Mouse (Mus musculus) midbrain, embryonic 12.5 days (tissue): Measurements from ENCODE around the gene Slc17a6. TPM values are rescaled to one million over a fixed set of nuclear protein-coding genes. Genes with fewer than 3 reads are reported as not detected.
"Not testable (repeated sequence)": the region's sequence is repeated elsewhere in the genome, so short reads cannot be mapped to it uniquely, and the experiment has no call there.

ENCODE experiments used
- ATAC-seq: fragments of 200-750 bp; cut with Nextera tagmentation; 2 replicates; pipeline ENCODE4 v1.8.0; 2017; ENCODE audit warnings: low read depth, moderate TSS enrichment, moderate library complexity; ENCODE audit not compliant: low FRiP score
- H3K27ac ChIP-seq: fragments of 300-500 bp; sonication (generic); replicated peaks from 2 replicates; pipeline ENCODE4 v1.5.1; 2016; ENCODE audit warnings: mild to moderate bottlenecking
- H3K27me3 ChIP-seq: fragments of 300-500 bp; sonication (generic); 2 replicates; pipeline ENCODE4 v1.6.1; 2016; ENCODE audit warnings: mild to moderate bottlenecking
- H3K36me3 ChIP-seq: fragments of 300-500 bp; sonication (generic); 2 replicates; pipeline ENCODE4 v1.6.1; 2016
- H3K4me1 ChIP-seq: fragments of 300-500 bp; sonication (generic); 2 replicates; pipeline ENCODE4 v1.6.1; 2016
- H3K4me2 ChIP-seq: fragments of 300-500 bp; sonication (generic); replicated peaks from 2 replicates; pipeline ENCODE4 v1.6.1; 2016; ENCODE audit warnings: mild to moderate bottlenecking, moderate library complexity
- H3K4me3 ChIP-seq: fragments of 300-500 bp; sonication (generic); 2 replicates; pipeline ENCODE4 v1.5.1; 2016; ENCODE audit warnings: mild to moderate bottlenecking
- H3K9ac ChIP-seq: fragments of 300-500 bp; sonication (generic); replicated peaks from 2 replicates; pipeline ENCODE4 v1.6.1; 2016; ENCODE audit warnings: mild to moderate bottlenecking, moderate library complexity
- H3K9me3 ChIP-seq: fragments of 300-500 bp; sonication (generic); 2 replicates; pipeline ENCODE4 v1.6.1; 2016; ENCODE audit warnings: mild to moderate bottlenecking
- WGBS: fragments of 180-500 bp; shearing (Covaris S2); methylation state at CpG from one replicate; pipeline ENCODE4 v1.1.7; 2016; 5-methylcytosine and 5-hydroxymethylcytosine counted together
- polyA plus RNA-seq: library from polyadenylated mRNA; unstranded; fragments of >200 nt; fragmentation: Nextera tagmentation; extraction: Ambion mirVana; gene quantifications from 2 replicates; pipeline ENCODE4 v1.2.1, GENCODE M21; 2016

Slc17a6 gene
- polyA plus RNA-seq, 1 experiment from 2014 or later, result 52.6 TPM

- peak overlapping the region; percentile 50 for H3K27ac ChIP-seq
- 0 out of 2 replicates have a peak, but pooled peaks cover 5% of the 10 kb centered on the region for H3K4me1 ChIP-seq
- H3K27me3 ChIP-seq, result no peaks in the 10 kb centered on the region
- ATAC-seq, result 0 out of 2 replicates have a peak, but pooled peaks have one; percentile 44
- H3K4me2 ChIP-seq, result no peak overlapping the region
- 45% methylated on average over 4 of the region's 4 CpGs for WGBS
- H3K4me3 ChIP-seq, result no peak overlapping the region
- H3K36me3 ChIP-seq, result no peaks in the 10 kb centered on the region
- no peak overlapping the region for H3K9ac ChIP-seq
- H3K9me3 ChIP-seq, result no peaks in the 10 kb centered on the region
These were observed 72.6 kb downstream of the Slc17a6 start for GRCm38 (mm10) chr7:51694452-51694851.

GRCm38 (mm10) chr7:51709508-51709907 lies 87.7 kb downstream of the Slc17a6 start:
- H3K27ac ChIP-seq, result no peak overlapping the region
- no peak for ATAC-seq
- no peak overlapping the region for H3K9ac ChIP-seq
- H3K36me3 ChIP-seq, result no peaks in the 10 kb centered on the region
- H3K9me3 ChIP-seq, result no peaks in the 10 kb centered on the region
- WGBS, result 84% methylated on average over 3 of the region's 3 CpGs
- H3K4me3 ChIP-seq, result no peak overlapping the region
- no peak overlapping the region for H3K4me2 ChIP-seq
- no peaks in the 10 kb centered on the region for H3K4me1 ChIP-seq
- H3K27me3 ChIP-seq, result no peaks in the 10 kb centered on the region

- not testable (repeated sequence) for H3K4me1 ChIP-seq, H3K9me3 ChIP-seq, ATAC-seq, H3K9ac ChIP-seq, H3K36me3 ChIP-seq, H3K27ac ChIP-seq, H3K4me3 ChIP-seq, H3K4me2 ChIP-seq, H3K27me3 ChIP-seq
- WGBS, result 76% methylated on average over 3 of the region's 3 CpGs
These were observed 88.5 kb downstream of the Slc17a6 start for GRCm38 (mm10) chr7:51710346-51710745.

- ATAC-seq, result no peak
- 92% methylated on average over 2 of the region's 2 CpGs for WGBS
- H3K9ac ChIP-seq, result no peak overlapping the region
These were observed 94.0 kb downstream of the Slc17a6 start for GRCm38 (mm10) chr7:51715771-51716170.

More at GRCm38 (mm10) chr7:51715771-51716170, 94.0 kb downstream of the Slc17a6 start:
- Histone ChIP-seq H3K4me1 (no peaks in the 10 kb centered on the region), H3K36me3 (no peaks in the 10 kb centered on the region), H3K9me3 (no peaks in the 10 kb centered on the region), H3K4me3 (no peak overlapping the region), H3K27me3 (no peaks in the 10 kb centered on the region), H3K4me2 (no peak overlapping the region), H3K27ac (no peak overlapping the region)

Other genes starting within 250 kb of the Slc17a6 start
- 0.45 and 0.50 TPM in 2 replicates for gene Ano5, start 111.0 kb upstream of the Slc17a6 start, polyA plus RNA-seq
- 30.9 and 32.7 TPM in 2 replicates for gene Gas2, start 240.0 kb downstream of the Slc17a6 start, polyA plus RNA-seq
- gene Fancf, start 240.3 kb downstream of the Slc17a6 start, polyA plus RNA-seq, result 14.9 and 17.3 TPM in 2 replicates